Mouse (Mus musculus) megakaryocyte progenitor cell, adult 5-6 weeks (primary cell): ENCODE data around the gene Gm20388. TPM values are rescaled to one million over a fixed set of nuclear protein-coding genes. Genes with fewer than 3 reads are reported as not detected.
"Not testable (repeated sequence)": the region's sequence is repeated elsewhere in the genome, so short reads cannot be mapped to it uniquely, and the experiment has no call there.

ENCODE experiments used
- ATAC-seq: replicated peaks from 2 replicates; pipeline ENCODE4 v1.8.0; 2016; ENCODE audit warnings: mild to moderate bottlenecking, moderate TSS enrichment, inconsistent platforms; ENCODE audit not compliant: poor library complexity
- total RNA-seq, 2 experiments: library from RNA; stranded (forward) in 1 of 2; stranded (reverse) in 1 of 2; fragments of 157-497, 149-512 nt in 1 of 2; fragments of 200-1000 nt in 1 of 2; gene quantifications; 2 replicates each; pipeline versions ENCODE4 v1.2.3 to v1.2.4; 2015 to 2017

Gene Gm20388
- total RNA-seq, 2 experiments from 2014 or later, result 18.6 TPM; not detected in 1

- ATAC-seq, result no peak
These were observed 3987.9 kb downstream of the Gm20388 start for GRCm38 (mm10) chr8:123898576-123898975.

GRCm38 (mm10) chr8:123899366-123899765 lies 3988.7 kb downstream of the Gm20388 start:
- ATAC-seq, result no peak

- ATAC-seq, result no peak
These were observed 3992.0 kb downstream of the Gm20388 start for GRCm38 (mm10) chr8:123902653-123903052.

- no peak for ATAC-seq
These were observed 3997.0 kb downstream of the Gm20388 start for GRCm38 (mm10) chr8:123907604-123908003.

- ATAC-seq, result no peak
These were observed 4001.6 kb downstream of the Gm20388 start for GRCm38 (mm10) chr8:123912265-123912664.

GRCm38 (mm10) chr8:123914635-123915034 lies 4004.0 kb downstream of the Gm20388 start:
- no peak for ATAC-seq

- peak; percentile 99 for ATAC-seq
These were observed 4014.1 kb downstream of the Gm20388 start for GRCm38 (mm10) chr8:123924719-123925118.

GRCm38 (mm10) chr8:123925671-123926070 lies 4015.0 kb downstream of the Gm20388 start:
- ATAC-seq, result no peak

GRCm38 (mm10) chr8:123929026-123929425 lies 4018.4 kb downstream of the Gm20388 start:
- ATAC-seq, result no peak

GRCm38 (mm10) chr8:123948942-123949685 lies 4038.5 kb downstream of the Gm20388 start, which contains the start of gene Nup133:
Nup133 (minus strand) TSS chr8:123949265.
- ATAC-seq, result peak; percentile 95

GRCm38 (mm10) chr8:123949686-123949986 lies 4039.0 kb downstream of the Gm20388 start:
- ATAC-seq, result no peak

GRCm38 (mm10) chr8:123950077-123950802 lies 4039.6 kb downstream of the Gm20388 start:
- peak; percentile 66 for ATAC-seq

GRCm38 (mm10) chr8:123953686-123954085 lies 4043.0 kb downstream of the Gm20388 start:
- ATAC-seq, result no peak

- no peak for ATAC-seq
These were observed 4043.6 kb downstream of the Gm20388 start for GRCm38 (mm10) chr8:123954246-123954645.

- no peak for ATAC-seq
These were observed 4047.5 kb downstream of the Gm20388 start for GRCm38 (mm10) chr8:123958130-123958529.

GRCm38 (mm10) chr8:123959473-123959872 lies 4048.8 kb downstream of the Gm20388 start:
- peak; percentile 63; the same call in 1 of the 2 replicates for ATAC-seq

- no peak for ATAC-seq
These were observed 4049.4 kb downstream of the Gm20388 start for GRCm38 (mm10) chr8:123960056-123960455.

- ATAC-seq, result not testable (repeated sequence)
These were observed 4049.9 kb downstream of the Gm20388 start for GRCm38 (mm10) chr8:123960556-123960955.

- ATAC-seq, result no peak
These were observed 4050.7 kb downstream of the Gm20388 start for GRCm38 (mm10) chr8:123961371-123961770.

- peak; percentile 74 for ATAC-seq
These were observed 4056.3 kb downstream of the Gm20388 start for GRCm38 (mm10) chr8:123966896-123967295.

- ATAC-seq, result no peak
These were observed 4062.9 kb downstream of the Gm20388 start for GRCm38 (mm10) chr8:123973495-123973894.

- no peak for ATAC-seq
These were observed 4066.9 kb downstream of the Gm20388 start for GRCm38 (mm10) chr8:123977499-123977898.
